ENCODE assay signal across 8 mouse cellular contexts in genomic region chr14:108464192-108464591, GRCm38 (mm10).
"Had no signal": no experiment of that assay in that cellular context is flagged by ENCODE, and none has a peak within 500 bp of the region (broad histone marks: within the 10 kb centered on the region; RNA-seq: fewer than 3 reads in every experiment).

No protein-coding gene starts in this region.

- H3K4me1 ChIP-seq: midbrain, embryonic 12.5 days had no signal

- H3K27ac ChIP-seq: limb, embryonic 13.5 days; liver, embryonic 14.5 days; midbrain, embryonic 12.5 days had no signal

- DNase-seq: kidney, postnatal 10 days; left cerebral cortex, postnatal 4 days; lung, adult 18-20 months; right cerebral cortex, postnatal 14 days; thymus, postnatal 36 days had no signal

- H3K27me3 ChIP-seq: limb, embryonic 13.5 days; midbrain, embryonic 12.5 days had no signal

- H3K4me3 ChIP-seq: limb, embryonic 13.5 days; midbrain, embryonic 12.5 days had no signal

- H3K36me3 ChIP-seq: limb, embryonic 13.5 days; midbrain, embryonic 12.5 days had no signal

- H3K4me2 ChIP-seq: limb, embryonic 13.5 days; midbrain, embryonic 12.5 days had no signal

- H3K9me3 ChIP-seq: limb, embryonic 13.5 days; midbrain, embryonic 12.5 days had no signal

- H3K9ac ChIP-seq: limb, embryonic 13.5 days; liver, embryonic 14.5 days; midbrain, embryonic 12.5 days had no signal
